Mouse (Mus musculus) spleen, adult 2 months (tissue): Measurements from ENCODE around the gene Gpr62.

Experiments used
- CTCF ChIP-seq: fragments of 200-500 bp; IDR thresholded peaks from 2 replicates; pipeline ENCODE4 v1.5.1; 2011; ENCODE audit warnings: mild to moderate bottlenecking, inconsistent platforms; ENCODE audit not compliant: insufficient read depth, insufficient read length, insufficient replicate concordance; ENCODE audit errors: extremely low read depth
- POLR2A ChIP-seq: fragments of 200-500 bp; IDR thresholded peaks from 2 replicates; pipeline ENCODE4 v1.6.1; 2011; ENCODE audit warnings: low read depth, low read length, inconsistent platforms

DNA sequence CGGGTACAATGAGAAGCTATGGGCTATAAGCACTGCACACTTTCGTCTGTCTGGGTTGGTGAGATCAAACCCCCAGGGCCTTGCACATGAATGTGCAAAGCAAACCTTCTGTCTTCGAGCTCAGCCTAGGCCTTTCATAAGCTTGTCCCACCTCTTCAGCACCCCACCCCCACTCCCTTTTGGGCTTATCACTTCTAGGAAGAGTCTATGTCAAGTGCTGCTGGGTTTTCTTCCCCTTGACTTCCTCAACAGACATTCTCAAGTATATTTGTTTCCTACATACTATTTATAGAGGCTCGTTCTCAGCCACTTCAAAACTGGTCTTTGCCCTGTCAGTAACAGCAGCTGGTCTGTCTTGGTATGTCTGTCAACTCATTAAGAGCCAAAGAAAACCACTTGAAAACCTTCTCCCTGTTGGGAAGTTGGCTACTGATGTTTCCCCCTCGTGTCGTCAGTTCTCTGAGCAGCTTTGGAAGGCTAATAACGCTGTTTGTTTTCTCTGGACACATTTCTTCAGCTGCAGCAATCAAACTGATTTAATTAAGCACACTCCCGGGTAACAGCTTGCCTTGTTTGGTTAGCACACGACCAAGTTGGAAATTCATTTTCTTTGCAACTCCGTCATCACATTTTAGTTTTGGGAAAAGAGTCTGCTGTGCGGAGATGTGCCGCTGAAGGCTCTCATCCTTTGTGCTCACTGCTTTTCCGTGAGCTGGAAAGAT is 47.2 kb upstream of the Gpr62 start:
- no peak for TF ChIP-seq CTCF
- no peak for TF ChIP-seq POLR2A
